Mouse (Mus musculus): ENCODE results near the gene Cfb. TPM values are rescaled to one million over a fixed set of nuclear protein-coding genes. Genes with fewer than 3 reads are reported as not detected.

The Cfb gene
- polyA plus RNA-seq (2012; rRNA removed), result 1.9 and 6.9 TPM in 2 replicates

DNA sequence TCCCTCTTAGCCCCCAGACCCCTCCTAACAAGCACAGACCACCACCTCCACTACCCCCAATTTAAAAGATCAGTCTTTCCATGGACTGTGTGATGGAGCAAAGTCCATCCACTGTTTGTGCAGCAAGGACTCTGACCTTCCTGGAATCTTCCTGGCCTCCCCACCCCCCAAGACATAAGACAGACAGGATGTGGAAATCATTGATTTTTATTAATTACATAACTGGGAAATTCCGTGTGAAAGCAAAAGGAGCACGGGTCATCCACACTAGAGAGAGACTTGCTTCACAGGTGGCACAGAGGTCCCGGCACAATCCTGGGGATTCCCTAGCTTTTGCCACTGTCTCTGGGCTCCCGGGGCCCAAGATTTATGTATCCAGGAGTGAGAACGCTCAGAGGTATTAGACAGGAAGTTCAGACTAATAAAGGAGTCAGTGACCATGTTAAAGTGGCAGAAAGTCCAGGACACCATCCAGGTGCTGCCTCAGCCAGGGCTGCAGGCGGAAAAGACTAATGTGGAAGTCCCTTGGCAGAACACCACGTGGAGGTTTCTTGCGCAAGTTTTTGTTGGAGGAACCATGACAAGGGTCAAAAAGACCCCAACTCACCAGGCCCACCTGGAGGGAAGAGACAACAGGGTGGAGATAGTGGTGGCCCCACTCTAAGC, at the start of gene Cfb:
Gene Cfb, minus strand, starts transcription at position 103 of the 666 bp plus-strand sequence.

DNA sequence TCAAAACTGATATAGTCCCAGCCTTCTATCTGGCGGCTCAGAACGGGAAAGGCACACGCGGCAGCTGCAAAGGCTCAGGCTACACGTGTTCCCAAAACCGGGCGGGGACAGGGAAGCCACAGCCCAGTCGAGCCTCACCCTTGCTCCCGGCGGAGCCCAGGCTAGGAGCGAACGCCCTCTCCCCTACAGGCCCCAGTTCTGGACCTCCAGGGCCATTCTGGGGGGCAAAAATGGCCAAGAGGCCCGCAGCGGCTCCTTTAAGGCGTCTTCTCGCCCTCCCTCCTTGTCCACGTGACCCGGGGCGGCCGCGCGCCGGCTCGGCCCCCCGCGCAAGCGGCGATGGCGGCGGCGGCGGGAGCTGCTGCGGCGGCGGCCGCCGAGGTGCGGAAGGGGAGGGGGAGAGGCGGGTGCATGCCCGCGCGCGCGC, 35.9 kb upstream of the Cfb start, which contains the start of the genes C2 and Ehmt2:
Gene C2, minus strand, starts transcription at position 106 of the 427 bp plus-strand sequence.
Gene Ehmt2, plus strand, starts transcription at position 310 of the 427 bp plus-strand sequence.

GRCm38 (mm10) chr17:34881683-34882310, 19.5 kb upstream of the Cfb start, which contains the start of gene Gm20547:
Gene Gm20547 (minus strand): TSS chr17:34882042.

GRCm38 (mm10) chr17:34879336-34879879, 17.1 kb upstream of the Cfb start, which contains the start of gene Zbtb12:
Gene Zbtb12 (plus strand): TSS chr17:34879483.

DNA sequence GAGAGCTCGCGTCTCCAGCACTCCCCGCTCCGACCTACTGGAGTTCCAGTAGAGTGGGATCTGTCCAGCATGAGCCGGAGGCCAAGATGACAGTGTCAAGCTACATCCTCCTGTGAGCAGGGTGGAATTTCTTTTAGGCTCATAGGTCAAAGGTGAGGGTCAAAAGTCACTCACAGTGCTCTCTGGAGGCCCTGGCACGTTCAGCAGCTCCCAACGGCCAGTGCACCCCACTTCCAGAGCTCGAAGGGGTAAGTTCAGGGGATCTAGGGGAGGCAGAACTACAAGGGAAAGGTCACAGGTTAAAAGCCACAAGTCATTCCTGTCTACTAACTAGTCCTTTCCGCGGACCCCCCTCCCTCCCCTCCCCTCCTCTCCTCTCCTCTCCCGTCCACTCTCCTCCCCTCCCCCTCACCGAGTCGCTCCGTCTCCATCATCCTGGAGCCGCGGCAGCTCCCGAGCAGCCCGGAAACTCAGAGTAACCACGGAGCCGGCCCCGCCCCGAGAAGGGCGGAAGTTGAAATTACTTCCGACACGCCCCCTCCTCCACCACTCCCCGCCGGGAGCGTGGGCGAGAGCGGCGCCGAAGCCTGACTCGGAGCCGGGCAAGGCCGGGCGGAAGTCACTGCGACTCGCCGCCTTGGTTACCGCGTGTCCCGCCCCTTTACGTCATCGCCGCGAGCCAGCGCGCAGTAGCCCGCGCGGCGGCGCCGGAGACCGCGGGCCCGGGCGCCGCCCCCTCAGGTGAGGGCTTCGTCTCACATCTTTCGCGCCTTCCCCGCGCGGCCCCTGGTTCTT, 12.4 kb downstream of the Cfb start, which contains the start of the genes Skiv2l and Nelfe:
Gene Skiv2l, minus strand, starts transcription at position 489 of the 795 bp plus-strand sequence.
Gene Nelfe, plus strand, starts transcription at position 670 of the 795 bp plus-strand sequence.

DNA sequence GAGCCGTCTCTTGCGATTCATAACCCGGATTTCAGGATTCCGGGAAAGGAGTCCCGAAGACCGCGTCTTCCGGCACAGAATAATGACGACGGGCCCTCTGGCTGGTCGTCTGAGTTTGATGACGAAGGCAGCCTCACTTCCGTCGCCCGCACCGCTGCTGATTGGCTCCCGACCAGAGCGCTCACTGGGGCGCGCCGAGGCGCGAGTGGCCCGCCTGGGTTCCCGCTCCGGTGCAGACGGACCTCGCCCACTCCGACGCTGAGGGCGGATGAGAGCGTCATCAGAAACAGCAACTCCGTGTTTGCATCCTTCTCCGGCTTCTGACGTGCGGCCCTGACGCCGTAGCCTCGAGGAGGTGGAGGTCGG, 25.5 kb downstream of the Cfb start, which contains the start of the genes Stk19 and Dxo:
Gene Stk19, minus strand, starts transcription at position 90 of the 366 bp plus-strand sequence.
Gene Dxo, plus strand, starts transcription at position 164 of the 366 bp plus-strand sequence.

Other genes with a start within 250 kb of the Cfb start
- 6.8 and 9.5 TPM in 2 replicates for gene Egfl8, start 246.5 kb downstream of the Cfb start, polyA plus RNA-seq (2012; rRNA removed)
- gene Ppt2, start 234.0 kb downstream of the Cfb start, polyA plus RNA-seq (2012; rRNA removed), result 18.8 and 23.6 TPM in 2 replicates
- 7.1 and 9.7 TPM in 2 replicates for gene Prrt1, start 233.0 kb downstream of the Cfb start, polyA plus RNA-seq (2012; rRNA removed)
- gene Fkbpl, start 217.8 kb downstream of the Cfb start, polyA plus RNA-seq (2012; rRNA removed), result 5.1 and 6.5 TPM in 2 replicates
- gene Atf6b, start 215.4 kb downstream of the Cfb start, polyA plus RNA-seq (2012; rRNA removed), result 59.4 and 71.2 TPM in 2 replicates
- gene Tnxb, start 192.0 kb downstream of the Cfb start, polyA plus RNA-seq (2012; rRNA removed), result 0.06 and 0.09 TPM in 2 replicates
- gene C4b, start 118.6 kb downstream of the Cfb start, polyA plus RNA-seq (2012; rRNA removed), result 0.05 and 0.07 TPM in 2 replicates
- gene Cyp21a1, start 58.0 kb downstream of the Cfb start, polyA plus RNA-seq (2012; rRNA removed), result 0.04 TPM in 2 replicates
- 46.3 and 66.7 TPM in 2 replicates for gene Stk19, start 25.6 kb downstream of the Cfb start, polyA plus RNA-seq (2012; rRNA removed)
- gene Dxo, start 25.5 kb downstream of the Cfb start, polyA plus RNA-seq (2012; rRNA removed), result 70.9 and 71.2 TPM in 2 replicates
- 65.5 and 77.4 TPM in 2 replicates for gene Skiv2l, start 12.3 kb downstream of the Cfb start, polyA plus RNA-seq (2012; rRNA removed)
- 94.0 and 142 TPM in 2 replicates for gene Nelfe, start 12.1 kb downstream of the Cfb start, polyA plus RNA-seq (2012; rRNA removed)
- 73.5 and 98.0 TPM in 2 replicates for gene Zbtb12, start 17.0 kb upstream of the Cfb start, polyA plus RNA-seq (2012; rRNA removed)
- gene Gm20547, start 19.5 kb upstream of the Cfb start, polyA plus RNA-seq (2012; rRNA removed), result not detected in 2 replicates
- 1.6 and 2.2 TPM in 2 replicates for gene C2, start 35.7 kb upstream of the Cfb start, polyA plus RNA-seq (2012; rRNA removed)
- 218 and 222 TPM in 2 replicates for gene Ehmt2, start 36.0 kb upstream of the Cfb start, polyA plus RNA-seq (2012; rRNA removed)
- 0.08 and 0.11 TPM in 2 replicates for gene Slc44a4, start 51.9 kb upstream of the Cfb start, polyA plus RNA-seq (2012; rRNA removed)
- 14.5 and 15.9 TPM in 2 replicates for gene Neu1, start 68.7 kb upstream of the Cfb start, polyA plus RNA-seq (2012; rRNA removed)
- 3.0 and 3.4 TPM in 2 replicates for gene Hspa1b, start 96.7 kb upstream of the Cfb start, polyA plus RNA-seq (2012; rRNA removed)
- gene Gm20481, start 107.4 kb upstream of the Cfb start, polyA plus RNA-seq (2012; rRNA removed), result not detected in 2 replicates
- 1.4 and 2.2 TPM in 2 replicates for gene Hspa1a, start 109.6 kb upstream of the Cfb start, polyA plus RNA-seq (2012; rRNA removed)
- gene Hspa1l, start 110.2 kb upstream of the Cfb start, polyA plus RNA-seq (2012; rRNA removed), result 0.22 and 0.31 TPM in 2 replicates
- gene Lsm2, start 119.3 kb upstream of the Cfb start, polyA plus RNA-seq (2012; rRNA removed), result 98.3 and 206 TPM in 2 replicates
- 127 and 135 TPM in 2 replicates for gene Vars, start 138.5 kb upstream of the Cfb start, polyA plus RNA-seq (2012; rRNA removed)
- gene Vwa7, start 154.1 kb upstream of the Cfb start, polyA plus RNA-seq (2012; rRNA removed), result 0.60 and 0.76 TPM in 2 replicates
- 6.4 and 8.8 TPM in 2 replicates for gene Sapcd1, start 165.5 kb upstream of the Cfb start, polyA plus RNA-seq (2012; rRNA removed)
- gene Msh5, start 184.2 kb upstream of the Cfb start, polyA plus RNA-seq (2012; rRNA removed), result 6.7 and 11.0 TPM in 2 replicates
- 122 and 142 TPM in 2 replicates for gene Clic1, start 187.4 kb upstream of the Cfb start, polyA plus RNA-seq (2012; rRNA removed)
- gene Ddah2, start 196.5 kb upstream of the Cfb start, polyA plus RNA-seq (2012; rRNA removed), result 392 and 957 TPM in 2 replicates
- gene Ly6g6c, start 202.9 kb upstream of the Cfb start, polyA plus RNA-seq (2012; rRNA removed), result 0.19 and 0.28 TPM in 2 replicates
- 0.67 and 0.88 TPM in 2 replicates for gene Mpig6b, start 203.7 kb upstream of the Cfb start, polyA plus RNA-seq (2012; rRNA removed)
- 0.18 and 0.29 TPM in 2 replicates for gene Ly6g6e, start 214.4 kb upstream of the Cfb start, polyA plus RNA-seq (2012; rRNA removed)
- gene Ly6g6d, start 215.5 kb upstream of the Cfb start, polyA plus RNA-seq (2012; rRNA removed), result 2.5 and 3.0 TPM in 2 replicates
- 0.83 and 1.1 TPM in 2 replicates for gene Ly6g6f, start 223.1 kb upstream of the Cfb start, polyA plus RNA-seq (2012; rRNA removed)
- 39.3 and 52.2 TPM in 2 replicates for gene Abhd16a, start 226.7 kb upstream of the Cfb start, polyA plus RNA-seq (2012; rRNA removed)
- not detected in 2 replicates for gene Ly6g5c, start 245.8 kb upstream of the Cfb start, polyA plus RNA-seq (2012; rRNA removed)